Mouse (Mus musculus): ENCODE data around the gene Mphosph6. TPM values are rescaled to one million over a fixed set of nuclear protein-coding genes. Genes with fewer than 3 reads are reported as not detected.

The Mphosph6 gene
- polyA plus RNA-seq, 1 experiment from 2014 or later: 57.7 TPM

GRCm38 (mm10) chr8:117757900-117758299, 43.8 kb downstream of the Mphosph6 start:
- Histone ChIP-seq H3K27me3 (ENCODE audit: control insufficient read depth, insufficient read depth, low read length) (no peaks in the 10 kb centered on the region), H3K4me1 (replicated peaks; ENCODE audit: control insufficient read depth, insufficient read depth, low read length) (no peaks in the 10 kb centered on the region), H3K9ac (ENCODE audit: low read depth, low read length) (no peak overlapping the region), H3K4me2 (replicated peaks; ENCODE audit: low read depth, low read length) (no peak overlapping the region), H3K4me3 (ENCODE audit: low read depth, low read length) (no peak overlapping the region), H3K36me3 (ENCODE audit: control insufficient read depth, insufficient read depth, low read length) (no peaks in the 10 kb centered on the region), H3K27ac (ENCODE audit: low read depth, low read length) (no peak overlapping the region), H3K9me3 (ENCODE audit: control insufficient read depth, low read length) (no peaks in the 10 kb centered on the region)
- 86% methylated on average over 11 of the region's 11 CpGs for WGBS
- no peak for ATAC-seq (ENCODE audit: low FRiP score)
- DNase-seq (ENCODE audit: low spot score): no peak

- no peak overlapping the region for H3K4me3 ChIP-seq (ENCODE audit: low read depth, low read length)
- no peaks in the 10 kb centered on the region for H3K9me3 ChIP-seq (ENCODE audit: control insufficient read depth, low read length)
- H3K9ac ChIP-seq (ENCODE audit: low read depth, low read length): no peak overlapping the region
- H3K4me2 ChIP-seq (replicated peaks; ENCODE audit: low read depth, low read length): no peak overlapping the region
- no peaks in the 10 kb centered on the region for H3K36me3 ChIP-seq (ENCODE audit: control insufficient read depth, insufficient read depth, low read length)
- no peaks in the 10 kb centered on the region for H3K4me1 ChIP-seq (replicated peaks; ENCODE audit: control insufficient read depth, insufficient read depth, low read length)
- no peaks in the 10 kb centered on the region for H3K27me3 ChIP-seq (ENCODE audit: control insufficient read depth, insufficient read depth, low read length)
- no peak overlapping the region for H3K27ac ChIP-seq (ENCODE audit: low read depth, low read length)
- ATAC-seq (ENCODE audit: low FRiP score) (no peak), DNase-seq (ENCODE audit: low spot score) (no peak)
- WGBS: 38% methylated on average over 2 of the region's 2 CpGs
Measured at GRCm38 (mm10) chr8:117749436-117749835, 52.3 kb downstream of the Mphosph6 start.

- H3K36me3 ChIP-seq (ENCODE audit: control insufficient read depth, insufficient read depth, low read length): no peaks in the 10 kb centered on the region
- WGBS: 81% methylated on average over 9 of the region's 9 CpGs
- no peak overlapping the region for H3K4me2 ChIP-seq (replicated peaks; ENCODE audit: low read depth, low read length)
- no peak for DNase-seq (ENCODE audit: low spot score)
- ATAC-seq (ENCODE audit: low FRiP score): no peak
- no peak overlapping the region for H3K4me3 ChIP-seq (ENCODE audit: low read depth, low read length)
- H3K27me3 ChIP-seq (ENCODE audit: control insufficient read depth, insufficient read depth, low read length): no peaks in the 10 kb centered on the region
- H3K9ac ChIP-seq (ENCODE audit: low read depth, low read length): no peak overlapping the region
- no peaks in the 10 kb centered on the region for H3K4me1 ChIP-seq (replicated peaks; ENCODE audit: control insufficient read depth, insufficient read depth, low read length)
- no peaks in the 10 kb centered on the region for H3K9me3 ChIP-seq (ENCODE audit: control insufficient read depth, low read length)
- H3K27ac ChIP-seq (ENCODE audit: low read depth, low read length): no peak overlapping the region
Measured at GRCm38 (mm10) chr8:117747886-117748730, 53.6 kb downstream of the Mphosph6 start.

GRCm38 (mm10) chr8:117747428-117747827, 54.3 kb downstream of the Mphosph6 start:
- Histone ChIP-seq H3K27me3 (ENCODE audit: control insufficient read depth, insufficient read depth, low read length) (no peaks in the 10 kb centered on the region), H3K27ac (ENCODE audit: low read depth, low read length) (no peak overlapping the region), H3K9ac (ENCODE audit: low read depth, low read length) (no peak overlapping the region), H3K9me3 (ENCODE audit: control insufficient read depth, low read length) (no peaks in the 10 kb centered on the region), H3K36me3 (ENCODE audit: control insufficient read depth, insufficient read depth, low read length) (no peaks in the 10 kb centered on the region), H3K4me1 (replicated peaks; ENCODE audit: control insufficient read depth, insufficient read depth, low read length) (no peaks in the 10 kb centered on the region), H3K4me2 (replicated peaks; ENCODE audit: low read depth, low read length) (no peak overlapping the region), H3K4me3 (ENCODE audit: low read depth, low read length) (no peak overlapping the region)
- WGBS: 58% methylated on average over 2 of the region's 2 CpGs
- no peak for ATAC-seq (ENCODE audit: low FRiP score)
- DNase-seq (ENCODE audit: low spot score): no peak

GRCm38 (mm10) chr8:117746651-117747050, 55.1 kb downstream of the Mphosph6 start:
- Histone ChIP-seq H3K27me3 (ENCODE audit: control insufficient read depth, insufficient read depth, low read length) (no peaks in the 10 kb centered on the region), H3K27ac (ENCODE audit: low read depth, low read length) (no peak overlapping the region), H3K36me3 (ENCODE audit: control insufficient read depth, insufficient read depth, low read length) (no peaks in the 10 kb centered on the region), H3K4me1 (replicated peaks; ENCODE audit: control insufficient read depth, insufficient read depth, low read length) (no peaks in the 10 kb centered on the region), H3K9ac (ENCODE audit: low read depth, low read length) (no peak overlapping the region), H3K4me3 (ENCODE audit: low read depth, low read length) (no peak overlapping the region), H3K4me2 (replicated peaks; ENCODE audit: low read depth, low read length) (no peak overlapping the region), H3K9me3 (ENCODE audit: control insufficient read depth, low read length) (no peaks in the 10 kb centered on the region)
- ATAC-seq (ENCODE audit: low FRiP score) (no peak), DNase-seq (ENCODE audit: low spot score) (no peak)
- WGBS: 83% methylated on average over 5 of the region's 5 CpGs

- Histone ChIP-seq H3K9ac (ENCODE audit: low read depth, low read length) (no peak overlapping the region), H3K36me3 (ENCODE audit: control insufficient read depth, insufficient read depth, low read length) (no peaks in the 10 kb centered on the region), H3K4me2 (replicated peaks; ENCODE audit: low read depth, low read length) (no peak overlapping the region), H3K9me3 (ENCODE audit: control insufficient read depth, low read length) (no peaks in the 10 kb centered on the region), H3K4me3 (ENCODE audit: low read depth, low read length) (no peak overlapping the region), H3K27ac (ENCODE audit: low read depth, low read length) (no peak overlapping the region), H3K27me3 (ENCODE audit: control insufficient read depth, insufficient read depth, low read length) (no peaks in the 10 kb centered on the region), H3K4me1 (replicated peaks; ENCODE audit: control insufficient read depth, insufficient read depth, low read length) (no peaks in the 10 kb centered on the region)
- no peak for DNase-seq (ENCODE audit: low spot score)
- ATAC-seq (ENCODE audit: low FRiP score): no peak
- 68% methylated on average over 15 of the region's 15 CpGs for WGBS
Measured at GRCm38 (mm10) chr8:117742431-117743012, 59.2 kb downstream of the Mphosph6 start.

Other genes with a start within 250 kb of the Mphosph6 start
- 0.74 and 1.1 TPM in 2 replicates for gene Sdr42e1, start 128.3 kb downstream of the Mphosph6 start, polyA plus RNA-seq (2014; fragmentation: Nextera tagmentation; extraction: Ambion mirVana)
- gene Hsd17b2, start 100.0 kb downstream of the Mphosph6 start, polyA plus RNA-seq (2014; fragmentation: Nextera tagmentation; extraction: Ambion mirVana): not detected in 2 replicates

Measured in hindbrain, embryonic 11.5 days (tissue).